Mouse (Mus musculus) forebrain, embryonic 12.5 days (tissue): ENCODE measurements around the gene Dcaf1. TPM values are rescaled to one million over a fixed set of nuclear protein-coding genes. Genes with fewer than 3 reads are reported as not detected.

Source experiments
- ATAC-seq: fragments of 200-750 bp; cut with Nextera tagmentation; 2 replicates; pipeline ENCODE4 v1.8.0; 2017; ENCODE audit warnings: moderate TSS enrichment; ENCODE audit not compliant: low FRiP score
- H3K27ac ChIP-seq: fragments of 300-500 bp; sonication (generic); 2 replicates; pipeline ENCODE4 v1.5.1; 2016; ENCODE audit warnings: mild to moderate bottlenecking
- H3K27me3 ChIP-seq: fragments of 300-500 bp; sonication (generic); 2 replicates; pipeline ENCODE4 v1.6.1; 2016; ENCODE audit warnings: mild to moderate bottlenecking
- H3K36me3 ChIP-seq: fragments of 300-500 bp; sonication (generic); replicated peaks from 2 replicates; pipeline ENCODE4 v1.6.1; 2016; ENCODE audit warnings: mild to moderate bottlenecking
- H3K4me1 ChIP-seq: fragments of 300-500 bp; sonication (generic); 2 replicates; pipeline ENCODE4 v1.6.1; 2016
- H3K4me2 ChIP-seq: fragments of 300-500 bp; sonication (generic); 2 replicates; pipeline ENCODE4 v1.6.1; 2016; ENCODE audit warnings: mild to moderate bottlenecking, moderate library complexity
- H3K4me3 ChIP-seq: fragments of 300-500 bp; sonication (generic); replicated peaks from 2 replicates; pipeline ENCODE4 v1.5.1; 2016; ENCODE audit warnings: mild to moderate bottlenecking
- H3K9ac ChIP-seq: fragments of 300-500 bp; sonication (generic); 2 replicates; pipeline ENCODE4 v1.6.1; 2016; ENCODE audit warnings: mild to moderate bottlenecking
- H3K9me3 ChIP-seq: fragments of 300-500 bp; sonication (generic); 2 replicates; pipeline ENCODE4 v1.6.1; 2016
- WGBS: fragments of 180-500 bp; shearing (Covaris S2); methylation state at CpG from one replicate; pipeline ENCODE4 v1.1.7; 2016; 5-methylcytosine and 5-hydroxymethylcytosine counted together
- polyA plus RNA-seq: library from polyadenylated mRNA; unstranded; fragments of >200 nt; fragmentation: Nextera tagmentation; extraction: Ambion mirVana; gene quantifications from 2 replicates; pipeline ENCODE4 v1.2.1, GENCODE M21; 2016

Dcaf1 gene
- polyA plus RNA-seq, 1 experiment from 2014 or later: 28.6 TPM

DNA sequence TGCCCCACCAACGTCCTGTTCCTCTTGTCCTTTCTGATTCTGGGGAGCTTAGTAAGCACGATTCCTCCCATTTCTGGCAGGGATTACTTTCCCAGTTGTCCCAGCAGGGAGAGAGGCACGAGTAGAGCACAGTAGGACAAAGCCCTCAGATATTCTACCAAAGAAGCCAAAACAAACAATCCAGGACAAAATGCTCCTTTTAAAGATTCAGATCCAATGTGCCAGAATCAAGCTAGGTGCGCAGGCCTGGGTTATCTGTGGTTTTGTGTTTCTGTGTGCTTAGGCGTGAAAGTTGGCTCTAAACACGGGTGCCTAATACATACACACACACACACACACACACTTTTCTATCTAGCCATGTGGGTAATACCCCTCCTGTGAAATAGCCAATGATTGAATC, 3.5 kb upstream of the Dcaf1 start:
- Histone ChIP-seq H3K4me2 (no peak overlapping the region), H3K4me1 (peaks cover 8% of the 10 kb centered on the region; the same call in 1 of the 2 replicates)
- no peak for ATAC-seq

GRCm38 (mm10) chr9:106819201-106819600, 2.5 kb upstream of the Dcaf1 start:
- WGBS: 85% methylated on average over 1 of the region's 1 CpGs
- H3K9ac ChIP-seq: no peak overlapping the region
- no peak for ATAC-seq
- H3K4me2 ChIP-seq: no peak overlapping the region
- H3K27ac ChIP-seq: no peak overlapping the region
- no peak overlapping the region for H3K4me3 ChIP-seq
- no peaks in the 10 kb centered on the region for H3K36me3 ChIP-seq
- peaks cover 8% of the 10 kb centered on the region; the same call in 1 of the 2 replicates for H3K4me1 ChIP-seq
- peaks cover 4% of the 10 kb centered on the region; the same call in 1 of the 2 replicates for H3K27me3 ChIP-seq
- H3K9me3 ChIP-seq: no peaks in the 10 kb centered on the region

More for the DNA sequence above, 3.5 kb upstream of the Dcaf1 start:
- 76% methylated on average over 6 of the region's 6 CpGs for WGBS
- Histone ChIP-seq H3K27ac (no peak overlapping the region), H3K36me3 (no peaks in the 10 kb centered on the region), H3K9ac (no peak overlapping the region), H3K4me3 (no peak overlapping the region), H3K27me3 (peaks cover 4% of the 10 kb centered on the region; the same call in 1 of the 2 replicates), H3K9me3 (no peaks in the 10 kb centered on the region)

DNA sequence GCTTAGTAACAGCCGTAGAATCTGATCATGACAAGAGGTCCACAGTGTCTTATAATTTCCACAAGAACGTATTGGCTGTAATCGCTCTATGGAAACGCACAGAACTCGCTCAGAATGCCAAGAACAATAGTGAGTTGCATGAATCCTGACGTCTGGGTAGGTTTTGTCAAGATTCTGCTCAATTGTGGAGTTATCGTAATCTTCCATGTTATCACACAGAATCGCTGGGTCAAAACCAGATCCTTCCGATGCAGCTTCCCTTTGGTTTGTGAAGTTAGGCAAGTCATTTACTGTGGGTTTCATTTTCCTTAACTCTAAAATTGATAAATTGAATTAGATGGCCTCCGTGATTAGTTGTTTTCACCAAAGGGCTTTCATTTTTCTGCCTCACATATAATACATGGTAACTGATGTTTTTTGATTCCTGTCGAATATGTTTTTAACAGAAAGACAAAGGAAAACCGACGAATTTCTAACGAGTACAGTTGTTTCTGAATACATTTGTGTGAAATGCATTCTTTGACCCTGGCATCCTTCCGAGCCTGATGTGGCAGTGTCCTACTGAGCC, 540 bp upstream of the Dcaf1 start:
- Histone ChIP-seq H3K4me2 (peak overlapping the region; percentile 78), H3K4me1 (peaks cover 8% of the 10 kb centered on the region; the same call in 1 of the 2 replicates), H3K9me3 (no peaks in the 10 kb centered on the region), H3K9ac (peak overlapping the region; percentile 63), H3K27me3 (no peaks in the 10 kb centered on the region), H3K36me3 (no peaks in the 10 kb centered on the region), H3K4me3 (peak overlapping the region; percentile 85), H3K27ac (0 out of 2 replicates have a peak overlapping the region, but pooled peaks have one; percentile 46)
- no peak for ATAC-seq
- 57% methylated on average over 15 of the region's 15 CpGs for WGBS

DNA sequence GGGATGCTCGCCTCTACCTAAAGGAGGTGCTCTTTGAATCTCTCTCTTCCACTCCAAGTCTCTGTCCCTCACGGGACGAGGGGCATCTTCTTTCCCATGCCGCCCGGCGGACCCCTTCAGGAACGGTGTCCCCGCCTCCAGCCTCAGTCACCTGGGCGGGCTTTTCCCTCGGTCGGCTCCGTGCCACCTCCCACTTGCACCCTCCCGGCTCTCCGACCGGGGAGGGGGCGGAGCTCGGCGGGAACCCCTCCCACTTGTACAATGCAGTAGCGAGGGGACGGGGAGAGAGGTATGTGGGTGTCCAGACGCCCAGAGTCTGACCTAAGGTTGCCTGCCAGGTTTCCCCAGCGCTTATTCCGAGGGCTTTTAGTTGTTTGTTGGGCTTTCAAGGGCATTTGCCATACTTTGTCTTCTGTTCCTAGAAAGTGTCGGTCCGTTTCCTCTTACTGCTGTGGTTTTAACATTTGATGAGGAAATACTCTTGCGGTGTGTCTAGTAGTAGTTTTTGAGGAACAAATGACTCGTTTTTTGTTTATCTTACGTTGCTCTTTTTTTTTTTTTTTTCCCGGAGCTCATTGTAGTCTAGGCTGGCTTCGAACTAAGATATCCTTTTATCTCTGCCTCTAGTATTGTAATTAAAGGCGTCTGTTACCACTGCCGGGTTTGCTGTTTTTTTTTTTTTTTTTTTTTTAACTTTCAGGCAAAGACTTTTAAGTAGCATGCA, 869 bp downstream of the Dcaf1 start:
- H3K27me3 ChIP-seq: no peaks in the 10 kb centered on the region
- peak overlapping the region; percentile 85 for H3K4me3 ChIP-seq
- H3K9me3 ChIP-seq: no peaks in the 10 kb centered on the region
- H3K4me1 ChIP-seq: peaks cover 8% of the 10 kb centered on the region; the same call in 1 of the 2 replicates
- H3K27ac ChIP-seq: peak overlapping the region; percentile 91
- ATAC-seq: peak; percentile 83
- H3K4me2 ChIP-seq: peak overlapping the region; percentile 78
- 5% methylated on average over 32 of the region's 32 CpGs for WGBS
- peak overlapping the region; percentile 87 for H3K9ac ChIP-seq
- no peaks in the 10 kb centered on the region for H3K36me3 ChIP-seq

- Histone ChIP-seq H3K4me1 (no peaks in the 10 kb centered on the region), H3K9me3 (no peaks in the 10 kb centered on the region), H3K4me3 (no peak overlapping the region), H3K27me3 (no peaks in the 10 kb centered on the region), H3K27ac (no peak overlapping the region), H3K4me2 (no peak overlapping the region), H3K36me3 (peaks cover 81% of the 10 kb centered on the region), H3K9ac (no peak overlapping the region)
- ATAC-seq: no peak
- WGBS: 98% methylated on average over 1 of the region's 1 CpGs
Measured at GRCm38 (mm10) chr9:106840569-106840968, 18.9 kb downstream of the Dcaf1 start.

GRCm38 (mm10) chr9:106842800-106843199, 21.1 kb downstream of the Dcaf1 start:
- H3K4me1 ChIP-seq: no peaks in the 10 kb centered on the region
- no peak for ATAC-seq
- H3K4me2 ChIP-seq: no peak overlapping the region
- H3K4me3 ChIP-seq: no peak overlapping the region
- H3K27me3 ChIP-seq: no peaks in the 10 kb centered on the region
- WGBS: 97% methylated on average over 6 of the region's 6 CpGs
- H3K27ac ChIP-seq: no peak overlapping the region
- H3K36me3 ChIP-seq: peaks cover 80% of the 10 kb centered on the region
- H3K9ac ChIP-seq: no peak overlapping the region
- H3K9me3 ChIP-seq: no peaks in the 10 kb centered on the region

DNA sequence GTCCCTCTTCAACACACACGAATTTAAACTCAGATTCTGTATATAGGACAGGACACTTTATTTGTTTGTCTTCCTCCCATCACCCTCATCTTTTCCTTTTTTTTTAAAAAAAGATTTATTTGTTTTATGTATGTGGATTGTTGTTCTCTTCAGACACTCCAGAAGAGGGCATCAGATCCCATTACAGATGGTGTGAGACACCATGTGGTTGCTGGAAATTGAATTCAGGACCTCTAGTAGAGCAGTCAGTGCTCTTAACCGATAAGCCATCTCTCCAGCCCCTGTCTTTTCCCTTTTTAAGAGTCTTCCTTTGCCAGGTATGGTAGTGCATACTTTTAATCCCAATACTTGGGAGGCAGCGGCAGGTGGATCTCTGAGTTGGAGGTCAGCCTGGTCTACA, 35.0 kb downstream of the Dcaf1 start:
- 88% methylated on average over 3 of the region's 3 CpGs for WGBS
- H3K4me2 ChIP-seq: no peak overlapping the region
- no peaks in the 10 kb centered on the region for H3K9me3 ChIP-seq
- H3K4me3 ChIP-seq: no peak overlapping the region
- no peaks in the 10 kb centered on the region for H3K4me1 ChIP-seq
- H3K9ac ChIP-seq: no peak overlapping the region
- H3K27me3 ChIP-seq: no peaks in the 10 kb centered on the region
- H3K27ac ChIP-seq: no peak overlapping the region
- no peak for ATAC-seq
- H3K36me3 ChIP-seq: peaks cover 83% of the 10 kb centered on the region

GRCm38 (mm10) chr9:106858036-106858435, 36.4 kb downstream of the Dcaf1 start:
- WGBS: 92% methylated on average over 11 of the region's 11 CpGs
- Histone ChIP-seq H3K27me3 (no peaks in the 10 kb centered on the region), H3K36me3 (peaks cover 87% of the 10 kb centered on the region)

GRCm38 (mm10) chr9:106874216-106874615, 52.5 kb downstream of the Dcaf1 start:
- no peaks in the 10 kb centered on the region for H3K27me3 ChIP-seq
- H3K4me3 ChIP-seq: no peak overlapping the region
- 85% methylated on average over 5 of the region's 5 CpGs for WGBS
- H3K9me3 ChIP-seq: no peaks in the 10 kb centered on the region
- H3K9ac ChIP-seq: no peak overlapping the region
- no peak overlapping the region for H3K4me2 ChIP-seq
- no peak for ATAC-seq
- H3K36me3 ChIP-seq: peaks cover 64% of the 10 kb centered on the region
- no peaks in the 10 kb centered on the region for H3K4me1 ChIP-seq
- no peak overlapping the region for H3K27ac ChIP-seq

More at GRCm38 (mm10) chr9:106858036-106858435, 36.4 kb downstream of the Dcaf1 start:
- no peak for ATAC-seq
- Histone ChIP-seq H3K27ac (no peak overlapping the region), H3K9me3 (no peaks in the 10 kb centered on the region), H3K4me2 (no peak overlapping the region), H3K4me3 (no peak overlapping the region), H3K4me1 (no peaks in the 10 kb centered on the region), H3K9ac (no peak overlapping the region)

GRCm38 (mm10) chr9:106876666-106877065, 55.0 kb downstream of the Dcaf1 start:
- H3K27ac ChIP-seq: no peak overlapping the region
- no peak overlapping the region for H3K9ac ChIP-seq
- H3K27me3 ChIP-seq: no peaks in the 10 kb centered on the region
- H3K4me3 ChIP-seq: no peak overlapping the region
- H3K9me3 ChIP-seq: no peaks in the 10 kb centered on the region
- peaks cover 8% of the 10 kb centered on the region for H3K4me1 ChIP-seq
- H3K4me2 ChIP-seq: no peak overlapping the region
- ATAC-seq: no peak
- H3K36me3 ChIP-seq: peaks cover 84% of the 10 kb centered on the region
- WGBS: 92% methylated on average over 3 of the region's 3 CpGs

- ATAC-seq: no peak
- no peak overlapping the region for H3K4me3 ChIP-seq
- H3K27me3 ChIP-seq: no peaks in the 10 kb centered on the region
- H3K9me3 ChIP-seq: no peaks in the 10 kb centered on the region
- no peak overlapping the region for H3K4me2 ChIP-seq
- 56% methylated on average over 4 of the region's 4 CpGs for WGBS
- peaks cover 91% of the 10 kb centered on the region for H3K36me3 ChIP-seq
- H3K27ac ChIP-seq: no peak overlapping the region
- H3K9ac ChIP-seq: no peak overlapping the region
- H3K4me1 ChIP-seq: peaks cover 35% of the 10 kb centered on the region
Measured at GRCm38 (mm10) chr9:106879471-106879870, 57.8 kb downstream of the Dcaf1 start.

GRCm38 (mm10) chr9:106881071-106881755, 59.5 kb downstream of the Dcaf1 start:
- Histone ChIP-seq H3K9ac (0 out of 2 replicates have a peak overlapping the region, but pooled peaks have one; percentile 12), H3K4me3 (no peak overlapping the region), H3K4me2 (no peak overlapping the region), H3K27me3 (no peaks in the 10 kb centered on the region), H3K9me3 (no peaks in the 10 kb centered on the region), H3K27ac (no peak overlapping the region), H3K36me3 (peaks cover 85% of the 10 kb centered on the region), H3K4me1 (peaks cover 47% of the 10 kb centered on the region)
- WGBS: 60% methylated on average over 4 of the region's 4 CpGs
- ATAC-seq: no peak
